Mouse (Mus musculus) intestine, embryonic 16.5 days (tissue): ENCODE measurements around the gene Gm20388. TPM values are rescaled to one million over a fixed set of nuclear protein-coding genes. Genes with fewer than 3 reads are reported as not detected.

ENCODE experiments used
- ATAC-seq: fragments of 200-750 bp; cut with Nextera tagmentation; 2 replicates; pipeline ENCODE4 v1.8.0; 2017; ENCODE audit warnings: moderate TSS enrichment, moderate library complexity
- H3K27ac ChIP-seq: fragments of 300-500 bp; sonication (generic); 2 replicates; pipeline ENCODE4 v1.5.1; 2014; ENCODE audit warnings: mild to moderate bottlenecking, low read length
- H3K27me3 ChIP-seq: fragments of 300-500 bp; sonication (generic); replicated peaks from 2 replicates; pipeline ENCODE4 v1.6.1; 2014; ENCODE audit warnings: low read length, control low read depth, mixed read lengths; ENCODE audit not compliant: control insufficient read depth, insufficient read depth
- H3K36me3 ChIP-seq: fragments of 300-500 bp; sonication (generic); 2 replicates; pipeline ENCODE4 v1.6.1; 2014; ENCODE audit warnings: low read length, control low read depth; ENCODE audit not compliant: control insufficient read depth, insufficient read depth
- H3K4me1 ChIP-seq: fragments of 300-500 bp; sonication (generic); 2 replicates; pipeline ENCODE4 v1.6.1; 2014; ENCODE audit warnings: low read length, control low read depth, mixed read lengths; ENCODE audit not compliant: control insufficient read depth, insufficient read depth
- H3K4me2 ChIP-seq: fragments of 300-500 bp; sonication (generic); 2 replicates; pipeline ENCODE4 v1.6.1; 2014; ENCODE audit warnings: low read depth, low read length, control low read depth
- H3K4me3 ChIP-seq: fragments of 300-500 bp; sonication (generic); 2 replicates; pipeline ENCODE4 v1.5.1; 2014; ENCODE audit warnings: mild to moderate bottlenecking, low read length
- H3K9ac ChIP-seq: fragments of 300-500 bp; sonication (generic); 2 replicates; pipeline ENCODE4 v1.6.1; 2014; ENCODE audit warnings: low read depth, low read length
- H3K9me3 ChIP-seq: fragments of 300-500 bp; sonication (generic); 2 replicates; pipeline ENCODE4 v1.6.1; 2016; ENCODE audit warnings: low read length, control low read depth; ENCODE audit not compliant: control insufficient read depth
- WGBS: fragments of 180-500 bp; shearing (Covaris S2); extraction: QIAGEN DNeasy Blood & Tissue Kit; methylation state at CpG from one replicate; pipeline ENCODE4 v1.1.7; 2014; 5-methylcytosine and 5-hydroxymethylcytosine counted together
- polyA plus RNA-seq: library from polyadenylated mRNA; unstranded; fragments of >200 nt; fragmentation: Nextera tagmentation; extraction: Ambion mirVana; gene quantifications from 2 replicates; pipeline ENCODE4 v1.2.1, GENCODE M21; 2015

Gm20388 gene
- polyA plus RNA-seq, 1 experiment from 2014 or later, result 5.8 TPM

GRCm38 (mm10) chr8:122282501-122283355 lies 2372.1 kb downstream of the Gm20388 start:
- peaks cover 47% of the 10 kb centered on the region for H3K4me1 ChIP-seq
- peak overlapping the region; percentile 82 for H3K4me3 ChIP-seq
- H3K27me3 ChIP-seq, result no peaks in the 10 kb centered on the region
- peak overlapping the region; percentile 87 for H3K27ac ChIP-seq
- no peak for ATAC-seq
- peak overlapping the region; percentile 93 for H3K4me2 ChIP-seq
- H3K9me3 ChIP-seq, result no peaks in the 10 kb centered on the region
- WGBS, result under 1% methylated on average over 68 of the region's 70 CpGs
- H3K36me3 ChIP-seq, result no peaks in the 10 kb centered on the region
- H3K9ac ChIP-seq, result peak overlapping the region; percentile 87

GRCm38 (mm10) chr8:122283356-122284202 lies 2372.9 kb downstream of the Gm20388 start:
- Histone ChIP-seq H3K4me2 (peak overlapping the region; percentile 93), H3K27me3 (no peaks in the 10 kb centered on the region), H3K27ac (peak overlapping the region; percentile 87), H3K36me3 (no peaks in the 10 kb centered on the region), H3K4me1 (peaks cover 49% of the 10 kb centered on the region), H3K4me3 (peak overlapping the region; percentile 82), H3K9me3 (no peaks in the 10 kb centered on the region), H3K9ac (peak overlapping the region; percentile 87)
- no peak for ATAC-seq
- under 1% methylated on average over 37 of the region's 37 CpGs for WGBS

GRCm38 (mm10) chr8:122284203-122284658 lies 2373.6 kb downstream of the Gm20388 start:
- H3K9ac ChIP-seq, result peak overlapping the region; percentile 87
- H3K4me1 ChIP-seq, result peaks cover 55% of the 10 kb centered on the region
- peak overlapping the region; percentile 82 for H3K4me3 ChIP-seq
- H3K27me3 ChIP-seq, result no peaks in the 10 kb centered on the region
- peak overlapping the region; percentile 87 for H3K27ac ChIP-seq
- no peaks in the 10 kb centered on the region for H3K9me3 ChIP-seq
- H3K36me3 ChIP-seq, result no peaks in the 10 kb centered on the region
- H3K4me2 ChIP-seq, result peak overlapping the region; percentile 93
- ATAC-seq, result no peak
- WGBS, result 2% methylated on average over 33 of the region's 33 CpGs

DNA sequence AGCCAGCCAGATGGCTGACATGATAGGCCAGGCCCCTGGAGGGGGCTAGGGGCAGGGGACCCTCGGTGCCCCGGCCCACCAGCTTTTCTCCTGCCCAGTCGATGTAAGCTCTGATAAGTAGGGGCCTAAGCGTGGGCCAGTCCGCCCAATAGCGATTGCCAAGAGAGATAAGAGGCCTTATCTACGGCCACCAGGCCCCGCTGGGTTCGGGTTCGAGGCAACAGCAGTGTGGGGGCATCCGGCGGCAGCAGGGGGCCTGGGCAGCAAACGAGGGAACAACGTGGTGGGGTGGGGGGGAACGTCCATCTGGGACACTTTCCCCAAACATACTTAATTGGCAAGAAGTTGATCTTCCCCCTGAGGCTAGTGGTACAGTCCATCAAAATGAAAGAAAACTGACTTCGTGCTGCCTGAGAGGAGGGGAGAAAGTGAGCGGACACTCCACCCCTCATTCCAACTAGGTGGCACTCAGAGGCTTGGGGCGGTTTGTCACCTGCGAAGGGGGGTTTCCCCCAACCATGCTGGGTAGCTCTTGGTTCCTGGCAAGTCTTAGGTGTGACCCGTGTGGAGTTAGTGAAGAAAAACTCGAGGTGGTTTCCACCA lies 2374.1 kb downstream of the Gm20388 start:
- no peak for ATAC-seq
- peaks cover 60% of the 10 kb centered on the region for H3K4me1 ChIP-seq
- H3K9me3 ChIP-seq, result no peaks in the 10 kb centered on the region
- no peaks in the 10 kb centered on the region for H3K27me3 ChIP-seq
- no peaks in the 10 kb centered on the region for H3K36me3 ChIP-seq
- H3K4me2 ChIP-seq, result peak overlapping the region; percentile 93
- peak overlapping the region; percentile 82 for H3K4me3 ChIP-seq
- WGBS, result 6% methylated on average over 21 of the region's 21 CpGs
- H3K9ac ChIP-seq, result peak overlapping the region; percentile 87
- peak overlapping the region; percentile 87 for H3K27ac ChIP-seq

DNA sequence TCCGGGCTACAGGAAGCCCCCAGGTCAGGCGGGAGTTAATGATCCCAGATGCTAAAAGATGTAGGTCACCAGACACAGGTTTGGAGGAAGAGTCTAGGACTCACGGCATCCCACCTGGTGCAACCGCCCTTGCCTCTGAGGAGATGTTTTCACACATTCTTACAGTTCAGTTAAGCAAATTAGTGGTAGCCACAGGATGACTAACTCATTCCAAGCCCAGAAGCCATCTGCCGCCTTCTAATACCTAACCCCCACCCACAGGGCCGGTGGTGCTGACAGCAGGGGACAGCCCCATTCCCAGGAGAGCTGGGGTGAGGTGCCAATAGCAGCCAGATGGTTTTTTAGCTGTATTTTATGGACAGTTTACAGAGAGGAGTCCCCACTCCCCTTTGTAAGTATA lies 2375.1 kb downstream of the Gm20388 start:
- Histone ChIP-seq H3K4me1 (peaks cover 62% of the 10 kb centered on the region), H3K4me3 (no peak overlapping the region), H3K27ac (no peak overlapping the region), H3K27me3 (no peaks in the 10 kb centered on the region), H3K4me2 (no peak overlapping the region), H3K36me3 (no peaks in the 10 kb centered on the region), H3K9ac (0 out of 2 replicates have a peak overlapping the region, but pooled peaks have one; percentile 87), H3K9me3 (no peaks in the 10 kb centered on the region)
- ATAC-seq, result no peak
- 63% methylated on average over 6 of the region's 6 CpGs for WGBS

GRCm38 (mm10) chr8:122286899-122287298 lies 2376.3 kb downstream of the Gm20388 start:
- no peak overlapping the region for H3K4me3 ChIP-seq
- ATAC-seq, result no peak
- H3K27me3 ChIP-seq, result no peaks in the 10 kb centered on the region
- no peak overlapping the region for H3K9ac ChIP-seq
- 0 out of 2 replicates have a peak overlapping the region, but pooled peaks have one; percentile 1 for H3K27ac ChIP-seq
- no peaks in the 10 kb centered on the region for H3K9me3 ChIP-seq
- H3K4me1 ChIP-seq, result peaks cover 71% of the 10 kb centered on the region
- no peaks in the 10 kb centered on the region for H3K36me3 ChIP-seq
- H3K4me2 ChIP-seq, result no peak overlapping the region
- 54% methylated on average over 10 of the region's 10 CpGs for WGBS

DNA sequence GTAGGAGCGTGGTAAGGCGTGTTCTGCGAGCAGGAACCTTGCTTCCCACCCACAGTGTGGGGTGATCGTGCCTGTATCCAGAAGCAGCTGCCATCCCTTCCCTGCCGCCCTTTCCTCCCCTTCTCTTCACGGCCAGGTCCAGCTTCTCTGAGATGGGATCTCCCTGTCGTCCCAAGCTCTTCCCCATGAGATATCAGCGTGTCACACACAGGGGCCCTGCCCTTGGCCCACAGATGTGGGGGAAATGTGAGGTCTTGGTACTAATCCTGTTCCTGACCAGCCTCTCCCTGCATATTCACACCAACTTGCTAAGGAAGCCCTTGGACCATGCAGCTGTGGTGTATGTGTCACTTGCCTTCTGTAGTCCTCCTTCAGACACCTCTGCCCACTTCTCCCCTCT lies 2377.1 kb downstream of the Gm20388 start:
- no peak overlapping the region for H3K4me2 ChIP-seq
- peaks cover 68% of the 10 kb centered on the region for H3K4me1 ChIP-seq

GRCm38 (mm10) chr8:122288344-122288743 lies 2377.7 kb downstream of the Gm20388 start:
- ATAC-seq, result no peak
- Histone ChIP-seq H3K36me3 (no peaks in the 10 kb centered on the region), H3K4me3 (no peak overlapping the region), H3K4me1 (peaks cover 66% of the 10 kb centered on the region), H3K9ac (no peak overlapping the region), H3K9me3 (no peaks in the 10 kb centered on the region), H3K27ac (no peak overlapping the region), H3K27me3 (no peaks in the 10 kb centered on the region), H3K4me2 (no peak overlapping the region)
- WGBS, result 65% methylated on average over 3 of the region's 3 CpGs

More for the DNA sequence above, 2377.1 kb downstream of the Gm20388 start:
- no peak for ATAC-seq
- no peak overlapping the region for H3K27ac ChIP-seq
- WGBS, result 65% methylated on average over 8 of the region's 8 CpGs
- H3K27me3 ChIP-seq, result no peaks in the 10 kb centered on the region
- no peaks in the 10 kb centered on the region for H3K36me3 ChIP-seq
- H3K9ac ChIP-seq, result no peak overlapping the region
- H3K4me3 ChIP-seq, result no peak overlapping the region
- no peaks in the 10 kb centered on the region for H3K9me3 ChIP-seq

DNA sequence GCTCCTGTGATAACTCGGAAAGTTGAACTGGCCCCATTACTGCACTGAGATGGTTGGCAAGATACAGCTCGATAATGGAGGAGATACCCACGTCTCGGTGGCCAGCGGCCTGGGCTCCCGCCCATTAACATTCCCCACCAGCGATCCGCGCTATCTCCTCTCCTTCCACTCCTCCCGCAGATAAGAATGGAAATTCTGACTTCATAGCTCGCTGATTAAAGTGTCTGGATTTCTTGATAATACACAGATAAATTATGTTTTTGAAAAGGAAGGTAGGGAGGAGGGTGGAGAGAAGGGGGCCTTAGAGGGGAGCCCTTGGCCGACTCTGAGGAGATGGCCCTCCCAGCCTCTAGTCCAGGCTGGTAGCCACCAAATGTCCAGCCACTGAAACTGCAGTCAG lies 2380.4 kb downstream of the Gm20388 start:
- Histone ChIP-seq H3K27me3 (no peaks in the 10 kb centered on the region), H3K4me3 (no peak overlapping the region; the same call in 1 of the 2 replicates), H3K9me3 (no peaks in the 10 kb centered on the region), H3K36me3 (no peaks in the 10 kb centered on the region), H3K4me1 (peaks cover 72% of the 10 kb centered on the region), H3K4me2 (0 out of 2 replicates have a peak overlapping the region, but pooled peaks have one; percentile 7), H3K9ac (no peak overlapping the region), H3K27ac (peak overlapping the region; percentile 39; the same call in 1 of the 2 replicates)
- 57% methylated on average over 12 of the region's 12 CpGs for WGBS
- ATAC-seq, result no peak
